Comparison of ENCODE assay signal across 8 mouse cellular contexts in genomic region chrX:101273875-101274738, GRCm38 (mm10). TPM values are rescaled to one million over a fixed set of nuclear protein-coding genes. Genes with fewer than 3 reads are reported as not detected.
A peak's percentile ranks its signal among the peaks of the same experiment; 100 is the strongest.
DNase-seq lines count a peak whose midpoint lies in the region; ATAC-seq lines count a peak whose summit lies in the region.

Med12 (plus strand) TSS chrX:101274030.

- peak; percentile 91 for DNase-seq in CD4-positive helper T cell, adult 2 months (ENCODE audit: low read depth, low spot score)
- peak; percentile 57 for DNase-seq in brain, embryonic 18.5 days (ENCODE audit: low read depth, low spot score)
- DNase-seq in kidney, postnatal 10 days, result peak; percentile 95
- peak; percentile 87 to 90 for DNase-seq in natural killer cell, adult 2 months (ENCODE audit: low spot score in 2 of 2)

- H3K36me3 ChIP-seq in heart, embryonic 13.5 days, result peaks cover 30% of the 10 kb centered on the region
- peaks cover 36% of the 10 kb centered on the region for H3K36me3 ChIP-seq in liver, embryonic 12.5 days
- H3K36me3 ChIP-seq in stomach, embryonic 15.5 days, result peaks cover 4% of the 10 kb centered on the region; the same call in 1 of the 2 replicates

- WGBS in heart, embryonic 13.5 days, result 9% methylated on average over 49 of the region's 54 CpGs
- WGBS in liver, embryonic 12.5 days (ENCODE audit: insufficient replicate concordance), result 8% methylated on average over 52 of the region's 54 CpGs
- WGBS in stomach, embryonic 15.5 days, result 20% methylated on average over 54 of the region's 54 CpGs

- peak within 1 kb of the TSS; percentile 86 for H3K9ac ChIP-seq in heart, embryonic 13.5 days
- peak within 1 kb of the TSS; percentile 78 for H3K9ac ChIP-seq in liver, embryonic 12.5 days
- peak within 1 kb of the TSS; percentile 38; the same call in 1 of the 2 replicates for H3K9ac ChIP-seq in stomach, embryonic 15.5 days

- peaks cover 11% of the 10 kb centered on the region for H3K4me1 ChIP-seq in heart, embryonic 13.5 days
- peaks cover 25% of the 10 kb centered on the region for H3K4me1 ChIP-seq in liver, embryonic 12.5 days
- no peaks in the 10 kb centered on the region for H3K4me1 ChIP-seq in stomach, embryonic 15.5 days

- H3K9me3 ChIP-seq in heart, embryonic 13.5 days, result no peaks in the 10 kb centered on the region
- no peaks in the 10 kb centered on the region for H3K9me3 ChIP-seq in liver, embryonic 12.5 days (replicated peaks)
- no peaks in the 10 kb centered on the region for H3K9me3 ChIP-seq in stomach, embryonic 15.5 days

- peak within 1 kb of the TSS; percentile 67 for H3K4me3 ChIP-seq in heart, embryonic 13.5 days
- peak within 1 kb of the TSS; percentile 67 for H3K4me3 ChIP-seq in liver, embryonic 12.5 days
- H3K4me3 ChIP-seq in stomach, embryonic 15.5 days (replicated peaks), result peak within 1 kb of the TSS; percentile 47

- H3K27me3 ChIP-seq in heart, embryonic 13.5 days (replicated peaks), result peaks cover 14% of the 10 kb centered on the region; the same call in 1 of the 2 replicates
- H3K27me3 ChIP-seq in liver, embryonic 12.5 days (replicated peaks), result peaks cover 20% of the 10 kb centered on the region
- H3K27me3 ChIP-seq in stomach, embryonic 15.5 days (replicated peaks), result no peaks in the 10 kb centered on the region

- peak within 1 kb of the TSS; percentile 68 for H3K4me2 ChIP-seq in heart, embryonic 13.5 days
- peak within 1 kb of the TSS; percentile 60 for H3K4me2 ChIP-seq in liver, embryonic 12.5 days
- peak within 1 kb of the TSS; percentile 48 for H3K4me2 ChIP-seq in stomach, embryonic 15.5 days

- ATAC-seq in erythroid progenitor cell, adult 5-6 weeks (replicated peaks; ENCODE audit: low FRiP score, poor library complexity, severe bottlenecking), result peak; percentile 99
- ATAC-seq in heart, embryonic 13.5 days (ENCODE audit: extremely low read depth, insufficient number of reproducible peaks, low FRiP score, low TSS enrichment), result peak; percentile 95
- ATAC-seq in liver, embryonic 12.5 days, result peak; percentile 96
- peak; percentile 98 for ATAC-seq in stomach, embryonic 15.5 days (ENCODE audit: insufficient read depth, low FRiP score, low read depth)

- H3K27ac ChIP-seq in heart, embryonic 13.5 days (replicated peaks), result peak within 1 kb of the TSS; percentile 85
- peak within 1 kb of the TSS; percentile 86 for H3K27ac ChIP-seq in liver, embryonic 12.5 days
- H3K27ac ChIP-seq in stomach, embryonic 15.5 days, result peak within 1 kb of the TSS; percentile 69

RNA-seq across cellular contexts. Expression of gene Med12, which starts in this region (rescaled TPM):
- total RNA-seq in erythroid progenitor cell, adult 5-6 weeks (2015; ENCODE audit: low replicate concordance), result 224 and 283 TPM in 2 replicates
- total RNA-seq in erythroid progenitor cell, adult 5-6 weeks (2017; ENCODE audit: low replicate concordance), result 94.2 and 125 TPM in 2 replicates
- 19.9 and 21.6 TPM in 2 replicates for polyA plus RNA-seq in heart, embryonic 13.5 days (2015; fragmentation: Nextera tagmentation; extraction: Ambion mirVana)
- polyA plus RNA-seq in liver, embryonic 12.5 days (2016; fragmentation: Nextera tagmentation; extraction: Ambion mirVana), result 24.8 and 28.5 TPM in 2 replicates
- 23.7 and 29.6 TPM in 2 replicates for polyA plus RNA-seq in stomach, embryonic 15.5 days (2015; fragmentation: Nextera tagmentation; extraction: Ambion mirVana)

Comparison
In these comparisons a context has a peak if more than half of its experiments do, and no peak if none do; other contexts are left out.
1. Peak in every context shown above with its lines: DNase-seq, ATAC-seq, H3K4me3 ChIP-seq and H3K27ac ChIP-seq.